Mouse (Mus musculus): Measurements from ENCODE around the gene Cacna1i. TPM values are rescaled to one million over a fixed set of nuclear protein-coding genes. Genes with fewer than 3 reads are reported as not detected.

Cacna1i gene
- polyA plus RNA-seq, 1 experiment = not detected

GRCm38 (mm10) chr15:80325756-80326155, 38.7 kb downstream of the Cacna1i start:
- H3K9me3 ChIP-seq = no peaks in the 10 kb centered on the region
- no peaks in the 10 kb centered on the region for H3K36me3 ChIP-seq (replicated peaks; ENCODE audit: low read length)
- peaks cover 6% of the 10 kb centered on the region for H3K4me1 ChIP-seq
- H3K27me3 ChIP-seq (replicated peaks) = peaks cover 84% of the 10 kb centered on the region
- H3K4me3 ChIP-seq (replicated peaks) = no peak overlapping the region
- no peak for TF ChIP-seq FLI1 (IDR thresholded peaks at IDR 0.05; ENCODE audit: low read length)
- no peak for TF ChIP-seq GATA1 (IDR thresholded peaks at IDR 0.05; ENCODE audit: borderline replicate concordance, low read length)

DNA sequence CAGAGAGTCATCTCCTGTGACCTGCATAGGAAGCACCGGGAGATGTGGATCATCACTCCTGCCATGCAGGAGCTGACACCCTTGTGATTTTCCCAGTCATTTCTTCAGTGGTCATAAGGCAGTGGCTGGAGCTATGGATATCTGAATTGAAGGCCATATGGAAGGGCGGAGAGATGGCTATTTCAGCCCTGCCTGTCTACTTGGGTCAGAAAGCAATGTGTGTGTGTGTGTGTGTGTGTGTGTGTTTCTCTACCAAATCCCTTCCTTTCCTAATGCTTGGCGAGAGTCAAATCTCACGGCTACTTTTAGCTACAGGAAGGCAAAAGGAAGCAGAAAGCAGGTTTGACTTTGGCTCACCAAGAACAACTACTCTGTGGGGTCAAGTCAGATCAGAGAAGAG, 39.9 kb downstream of the Cacna1i start:
- peaks cover 85% of the 10 kb centered on the region for H3K27me3 ChIP-seq (replicated peaks)
- H3K9me3 ChIP-seq = no peaks in the 10 kb centered on the region
- no peak overlapping the region for H3K4me3 ChIP-seq (replicated peaks)
- peaks cover 11% of the 10 kb centered on the region for H3K4me1 ChIP-seq
- TF ChIP-seq GATA1 (IDR thresholded peaks at IDR 0.05; ENCODE audit: borderline replicate concordance, low read length) (no peak), FLI1 (IDR thresholded peaks at IDR 0.05; ENCODE audit: low read length) (no peak)
- no peaks in the 10 kb centered on the region for H3K36me3 ChIP-seq (replicated peaks; ENCODE audit: low read length)

DNA sequence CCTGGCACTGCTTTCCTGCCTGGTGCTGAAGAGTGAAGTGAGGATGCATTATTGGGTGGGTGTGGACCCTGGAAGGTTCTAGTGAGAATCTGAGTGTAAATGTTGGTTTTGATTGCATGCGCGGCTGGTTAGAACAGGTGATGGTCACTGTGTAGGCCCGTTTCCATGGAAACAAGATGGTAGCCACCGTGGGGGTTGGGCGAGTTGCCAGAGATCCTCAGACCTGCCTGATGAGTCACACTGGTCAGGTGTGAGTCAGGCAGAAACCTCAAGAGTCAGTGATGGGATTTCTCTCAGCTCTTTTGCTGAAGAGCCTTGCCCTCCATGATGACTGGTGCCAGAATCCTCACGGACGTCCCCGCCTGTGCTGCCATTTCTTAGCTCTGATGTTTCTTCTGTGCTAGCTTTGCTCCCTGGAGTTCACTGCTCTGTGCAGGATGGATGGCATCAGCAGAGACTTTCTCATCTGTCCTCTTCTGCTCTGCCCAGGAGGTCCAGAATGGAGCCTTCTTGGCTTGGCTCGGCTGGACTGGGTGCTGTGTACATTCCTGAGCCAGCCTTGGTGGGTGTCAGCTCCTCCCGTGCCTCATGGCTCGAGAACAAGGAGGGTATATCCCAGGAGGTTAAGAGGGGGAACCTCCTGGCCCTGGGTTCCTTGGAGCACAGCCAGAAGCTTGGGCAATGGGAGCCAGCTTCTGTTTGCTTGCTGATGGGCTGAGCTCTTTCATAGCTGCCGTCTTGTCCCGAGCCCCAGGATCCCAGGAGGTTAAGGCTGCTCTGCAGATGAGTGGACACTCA, 40.9 kb downstream of the Cacna1i start:
- peaks cover 11% of the 10 kb centered on the region for H3K4me1 ChIP-seq
- H3K36me3 ChIP-seq (replicated peaks; ENCODE audit: low read length) = no peaks in the 10 kb centered on the region
- no peak overlapping the region for H3K4me3 ChIP-seq (replicated peaks)
- TF ChIP-seq FLI1 (IDR thresholded peaks at IDR 0.05; ENCODE audit: low read length) = no peak
- no peak for TF ChIP-seq GATA1 (IDR thresholded peaks at IDR 0.05; ENCODE audit: borderline replicate concordance, low read length)
- H3K27me3 ChIP-seq (replicated peaks) = peaks cover 85% of the 10 kb centered on the region
- H3K9me3 ChIP-seq = no peaks in the 10 kb centered on the region

DNA sequence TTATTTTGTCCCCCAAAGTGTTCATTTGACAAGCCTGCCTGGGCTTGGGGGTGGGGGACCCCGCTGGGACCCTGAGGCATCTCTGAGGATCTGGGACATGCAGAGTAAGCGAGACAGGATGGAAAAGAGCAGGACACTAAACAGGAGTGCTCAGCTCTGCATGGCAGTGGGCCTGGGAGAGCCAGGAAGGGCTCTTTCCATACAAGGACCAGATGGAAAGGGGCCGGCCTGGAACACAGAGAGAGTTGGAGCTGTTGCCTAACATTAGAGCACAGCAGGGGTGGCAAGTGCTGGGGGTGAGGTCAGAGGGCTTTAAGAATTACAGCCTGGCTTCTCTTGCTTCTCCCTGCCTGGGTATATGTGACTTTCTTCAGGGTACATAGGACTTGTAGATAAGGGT, 43.2 kb downstream of the Cacna1i start:
- peaks cover 80% of the 10 kb centered on the region for H3K27me3 ChIP-seq (replicated peaks)
- peaks cover 11% of the 10 kb centered on the region for H3K4me1 ChIP-seq
- no peaks in the 10 kb centered on the region for H3K36me3 ChIP-seq (replicated peaks; ENCODE audit: low read length)
- no peaks in the 10 kb centered on the region for H3K9me3 ChIP-seq
- H3K4me3 ChIP-seq (replicated peaks) = no peak overlapping the region
- no peak for TF ChIP-seq GATA1 (IDR thresholded peaks at IDR 0.05; ENCODE audit: borderline replicate concordance, low read length)
- no peak for TF ChIP-seq FLI1 (IDR thresholded peaks at IDR 0.05; ENCODE audit: low read length)

GRCm38 (mm10) chr15:80334766-80335165, 47.7 kb downstream of the Cacna1i start:
- Histone ChIP-seq H3K4me1 (peaks cover 11% of the 10 kb centered on the region), H3K27me3 (replicated peaks) (peaks cover 78% of the 10 kb centered on the region), H3K36me3 (replicated peaks; ENCODE audit: low read length) (no peaks in the 10 kb centered on the region), H3K9me3 (no peaks in the 10 kb centered on the region), H3K4me3 (replicated peaks) (no peak overlapping the region)
- TF ChIP-seq FLI1 (IDR thresholded peaks at IDR 0.05; ENCODE audit: low read length) (no peak), GATA1 (IDR thresholded peaks at IDR 0.05; ENCODE audit: borderline replicate concordance, low read length) (no peak)

DNA sequence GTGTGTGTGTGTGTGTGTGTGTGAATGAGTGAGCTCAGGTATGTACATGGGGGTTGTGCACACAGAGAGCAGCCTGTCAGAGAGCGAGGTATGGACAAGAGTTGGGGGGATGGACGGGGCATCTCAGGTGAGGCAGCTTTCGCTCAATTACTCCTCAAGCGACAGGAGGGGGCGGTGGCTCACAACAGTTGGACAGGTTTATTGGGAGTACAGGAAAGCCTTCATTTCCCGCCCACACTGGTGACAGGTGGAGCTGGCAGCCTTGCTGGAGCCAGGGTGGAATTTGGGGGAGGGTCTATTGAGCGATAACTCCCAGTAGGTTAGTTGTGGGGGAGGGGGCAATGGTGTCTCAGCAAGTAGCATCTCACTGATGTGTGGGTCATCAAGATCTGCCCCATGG, 48.2 kb downstream of the Cacna1i start:
- Histone ChIP-seq H3K4me3 (replicated peaks) (no peak overlapping the region), H3K9me3 (no peaks in the 10 kb centered on the region), H3K36me3 (replicated peaks; ENCODE audit: low read length) (no peaks in the 10 kb centered on the region), H3K4me1 (peaks cover 10% of the 10 kb centered on the region), H3K27me3 (replicated peaks) (peaks cover 74% of the 10 kb centered on the region)
- TF ChIP-seq GATA1 (IDR thresholded peaks at IDR 0.05; ENCODE audit: borderline replicate concordance, low read length) = no peak
- TF ChIP-seq FLI1 (IDR thresholded peaks at IDR 0.05; ENCODE audit: low read length) = no peak

GRCm38 (mm10) chr15:80340348-80340747, 53.3 kb downstream of the Cacna1i start:
- Histone ChIP-seq H3K36me3 (replicated peaks; ENCODE audit: low read length) (no peaks in the 10 kb centered on the region), H3K27me3 (replicated peaks) (peaks cover 77% of the 10 kb centered on the region), H3K4me1 (no peaks in the 10 kb centered on the region; the same call in 1 of the 2 replicates), H3K9me3 (peaks cover 7% of the 10 kb centered on the region; the same call in 1 of the 2 replicates), H3K4me3 (replicated peaks) (no peak overlapping the region)
- no peak for TF ChIP-seq FLI1 (IDR thresholded peaks at IDR 0.05; ENCODE audit: low read length)
- TF ChIP-seq GATA1 (IDR thresholded peaks at IDR 0.05; ENCODE audit: borderline replicate concordance, low read length) = no peak

GRCm38 (mm10) chr15:80342394-80342793, 55.4 kb downstream of the Cacna1i start:
- Histone ChIP-seq H3K27me3 (replicated peaks) (peaks cover 80% of the 10 kb centered on the region), H3K4me1 (no peaks in the 10 kb centered on the region; the same call in 1 of the 2 replicates), H3K4me3 (replicated peaks) (no peak overlapping the region), H3K36me3 (replicated peaks; ENCODE audit: low read length) (no peaks in the 10 kb centered on the region), H3K9me3 (peaks cover 7% of the 10 kb centered on the region; the same call in 1 of the 2 replicates)
- TF ChIP-seq FLI1 (IDR thresholded peaks at IDR 0.05; ENCODE audit: low read length) (no peak), GATA1 (IDR thresholded peaks at IDR 0.05; ENCODE audit: borderline replicate concordance, low read length) (no peak)

DNA sequence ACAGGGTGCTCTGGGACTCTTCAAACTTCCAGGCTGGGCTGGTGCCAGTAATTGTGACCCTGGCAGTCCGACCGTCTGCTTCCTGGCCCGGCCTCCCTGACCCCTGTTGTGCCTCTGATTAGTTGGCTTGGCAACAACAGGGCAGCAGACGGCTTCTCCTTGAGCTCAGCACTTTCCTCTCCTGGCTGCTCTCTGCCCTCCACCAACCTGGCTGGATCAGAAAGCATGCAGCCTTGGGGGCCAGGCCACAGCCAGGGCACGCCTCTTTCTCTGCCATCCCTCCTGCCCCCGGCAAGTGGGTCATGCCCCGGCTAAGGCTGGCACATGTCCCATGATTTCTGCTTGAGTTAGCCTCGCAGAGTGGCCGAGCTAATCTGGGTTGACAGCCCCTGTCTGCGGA, 56.0 kb downstream of the Cacna1i start:
- no peak for TF ChIP-seq FLI1 (IDR thresholded peaks at IDR 0.05; ENCODE audit: low read length)
- TF ChIP-seq GATA1 (IDR thresholded peaks at IDR 0.05; ENCODE audit: borderline replicate concordance, low read length) = no peak
- Histone ChIP-seq H3K36me3 (replicated peaks; ENCODE audit: low read length) (no peaks in the 10 kb centered on the region), H3K4me1 (no peaks in the 10 kb centered on the region; the same call in 1 of the 2 replicates), H3K27me3 (replicated peaks) (peaks cover 84% of the 10 kb centered on the region), H3K4me3 (replicated peaks) (no peak overlapping the region), H3K9me3 (peaks cover 7% of the 10 kb centered on the region; the same call in 1 of the 2 replicates)

DNA sequence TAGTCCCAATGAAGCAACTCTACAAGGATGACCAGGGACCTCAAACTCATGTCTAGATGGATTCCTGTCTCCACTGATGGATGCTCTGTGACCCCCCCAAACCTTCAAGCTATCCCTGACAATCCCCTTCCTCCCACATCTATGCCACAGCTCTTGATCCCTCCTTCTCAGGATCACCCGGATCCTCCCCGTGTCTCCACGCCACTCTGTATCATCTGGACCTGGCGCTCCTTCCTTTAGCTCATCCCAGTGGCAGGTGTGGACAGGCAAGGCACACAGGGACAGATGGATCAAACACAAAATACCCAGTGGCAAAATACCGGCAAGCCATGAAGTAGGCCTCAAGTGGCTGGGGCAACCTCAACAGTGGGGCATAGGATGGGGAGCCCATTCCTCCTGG, 56.7 kb downstream of the Cacna1i start:
- Histone ChIP-seq H3K4me1 (no peaks in the 10 kb centered on the region; the same call in 1 of the 2 replicates), H3K9me3 (peaks cover 7% of the 10 kb centered on the region; the same call in 1 of the 2 replicates), H3K4me3 (replicated peaks) (no peak overlapping the region), H3K27me3 (replicated peaks) (peaks cover 82% of the 10 kb centered on the region), H3K36me3 (replicated peaks; ENCODE audit: low read length) (no peaks in the 10 kb centered on the region)
- no peak for TF ChIP-seq FLI1 (IDR thresholded peaks at IDR 0.05; ENCODE audit: low read length)
- TF ChIP-seq GATA1 (IDR thresholded peaks at IDR 0.05; ENCODE audit: borderline replicate concordance, low read length) = no peak
